Mouse (Mus musculus) brain, embryonic 14.5 days (tissue): Measurements from ENCODE around the gene Pawr.

Experiments used
- CTCF ChIP-seq: fragments of 200-500 bp; IDR thresholded peaks from 2 replicates; pipeline ENCODE4 v1.5.1; 2012; ENCODE audit warnings: inconsistent platforms, mild to moderate bottlenecking, moderate library complexity, borderline replicate concordance; ENCODE audit not compliant: insufficient read depth, insufficient read length; ENCODE audit errors: extremely low read depth
- POLR2A ChIP-seq: fragments of 200-500 bp; IDR thresholded peaks from 2 replicates; pipeline ENCODE4 v1.6.1; 2012; ENCODE audit warnings: mild to moderate bottlenecking, inconsistent platforms, borderline replicate concordance; ENCODE audit not compliant: poor library complexity, insufficient read depth, insufficient read length, severe bottlenecking; ENCODE audit errors: extremely low read depth

DNA sequence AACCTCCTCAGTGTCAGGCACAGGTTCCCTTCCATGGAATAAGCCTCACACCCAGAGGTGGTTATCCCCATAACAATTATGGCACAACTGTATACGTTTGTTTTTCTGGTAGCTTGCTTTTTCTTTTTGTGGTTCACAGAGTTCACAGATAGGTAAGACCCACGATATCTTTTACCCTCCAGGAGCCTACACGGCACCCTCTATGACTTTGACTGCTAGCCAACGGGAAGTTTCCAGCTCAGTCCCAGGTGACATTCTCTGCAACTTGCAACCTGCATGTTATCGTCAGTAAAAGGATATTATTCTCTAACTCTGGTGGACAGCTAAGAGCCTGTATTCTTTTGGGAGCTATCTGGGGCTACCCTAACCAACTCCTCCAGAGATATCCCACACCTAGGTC is 21.7 kb upstream of the Pawr start:
- no peak for TF ChIP-seq CTCF
- no peak for TF ChIP-seq POLR2A
